In genomic region chr11:46052105-46052659, GRCm38 (mm10) we compare ENCODE assay signal across 8 mouse cellular contexts. TPM values are rescaled to one million over a fixed set of nuclear protein-coding genes. Genes with fewer than 3 reads are reported as not detected.
DNase-seq lines count a peak whose midpoint lies in the region; ATAC-seq and TF ChIP-seq lines count a peak whose summit lies in the region.
"Not testable (repeated sequence)": the region's sequence is repeated elsewhere in the genome, so short reads cannot be mapped to it uniquely, and the experiment has no call there.

Gene Gm12166 (minus strand): TSS chr11:46052321.

- DNase-seq in CD4-positive, CD25-positive, alpha-beta regulatory T cell, adult 2 months (ENCODE audit: low read depth, low spot score), result peak; percentile 82
- peak; percentile 78 for DNase-seq in adrenal gland, postnatal 10 days
- peak; percentile 81 to 87 for DNase-seq in heart, adult 18-20 months
- DNase-seq in limb, embryonic 11.5 days (ENCODE audit: low spot score), result peak; percentile 65
- DNase-seq in naive thymus-derived CD4-positive, alpha-beta T cell, adult 2 months (ENCODE audit: low read depth), result peak; percentile 74
- peak; percentile 72 for DNase-seq in testis, postnatal 10 days (ENCODE audit: low spot score)

- not testable (repeated sequence) for H3K4me3 ChIP-seq in cortical plate, adult 2 months (ENCODE audit: insufficient read depth, low read length); limb, embryonic 11.5 days (ENCODE audit: low read depth, low read length)

- 39% methylated on average over 19 of the region's 19 CpGs for WGBS in limb, embryonic 11.5 days

- H3K4me1 ChIP-seq in cortical plate, adult 2 months (ENCODE audit: control insufficient read depth, insufficient read depth, low read length); limb, embryonic 11.5 days (ENCODE audit: control insufficient read depth, insufficient read depth, low read length): not testable (repeated sequence)

- H3K27me3 ChIP-seq in limb, embryonic 11.5 days (ENCODE audit: control insufficient read depth, insufficient read depth, low read length), result not testable (repeated sequence)

- not testable (repeated sequence) for TF ChIP-seq POLR2A in cortical plate, adult 2 months (IDR thresholded peaks at IDR 0.05; ENCODE audit: extremely low read depth, insufficient read depth, low read length)

- peak; percentile 55 for ATAC-seq in inflammation-experienced regulatory T-cells, adult 6 months
- ATAC-seq in limb, embryonic 11.5 days (ENCODE audit: insufficient number of reproducible peaks, low FRiP score, low TSS enrichment, low read depth), result not testable (repeated sequence)

- not testable (repeated sequence) for H3K9ac ChIP-seq in limb, embryonic 11.5 days (ENCODE audit: low read length)

- not testable (repeated sequence) for H3K27ac ChIP-seq in cortical plate, adult 2 months (ENCODE audit: insufficient read depth, low read length); limb, embryonic 11.5 days (replicated peaks; ENCODE audit: low read depth, low read length)

- not testable (repeated sequence) for H3K4me2 ChIP-seq in limb, embryonic 11.5 days (ENCODE audit: low read depth, severe bottlenecking)

- TF ChIP-seq CTCF in cortical plate, adult 2 months (IDR thresholded peaks at IDR 0.05; ENCODE audit: extremely low read depth, insufficient read depth, low read length), result peak; percentile 61

- H3K9me3 ChIP-seq in limb, embryonic 11.5 days (ENCODE audit: control insufficient read depth, low read length), result not testable (repeated sequence)

- not testable (repeated sequence) for H3K36me3 ChIP-seq in limb, embryonic 11.5 days (ENCODE audit: control insufficient read depth, insufficient read depth, low read length)

RNA-seq across cellular contexts. Expression of gene Gm12166, which starts in this region (rescaled TPM):
- 1 to 10 TPM; 4.0 to 4.6 TPM for total RNA-seq in adrenal gland, postnatal 10 days (2021)
- 6.8 and 11.1 TPM in 2 replicates for polyA plus RNA-seq in cortical plate, adult 2 months (2012; rRNA removed)
- total RNA-seq in heart, adult 18-20 months (2021), result 1 to 10 TPM; 1.0 to 2.9 TPM
- 10 to 100 TPM; 15.5 to 45.9 (median 21.9) TPM for polyA plus RNA-seq in inflammation-experienced regulatory T-cells, adult 6 months (2017; shearing (Covaris generic))
- 3.4 and 4.8 TPM in 2 replicates for polyA plus RNA-seq in limb, embryonic 11.5 days (2014; fragmentation: Nextera tagmentation; extraction: Ambion mirVana)
